Mouse (Mus musculus) brown adipose tissue, adult 24 weeks (tissue): Measurements from ENCODE around the gene Recql5. TPM values are rescaled to one million over a fixed set of nuclear protein-coding genes. Genes with fewer than 3 reads are reported as not detected.

Experiments
- H3K27ac ChIP-seq: fragments of 200-500 bp; replicated peaks from 2 replicates; pipeline ENCODE4 v1.5.1; 2012; ENCODE audit warnings: low read depth, mild to moderate bottlenecking, low read length
- H3K4me1 ChIP-seq: fragments of 200-500 bp; 2 replicates; pipeline ENCODE4 v1.6.1; 2012; ENCODE audit warnings: low read length, mixed read lengths; ENCODE audit not compliant: control insufficient read depth, insufficient read depth, insufficient read length
- H3K4me3 ChIP-seq: fragments of 200-500 bp; 2 replicates; pipeline ENCODE4 v1.5.1; 2012; ENCODE audit warnings: low read depth, mild to moderate bottlenecking, low read length, moderate library complexity; ENCODE audit not compliant: insufficient read depth
- polyA plus RNA-seq: library from polyadenylated mRNA; stranded (reverse); fragments of >200 nt; gene quantifications from 2 replicates; pipeline ENCODE4 v1.2.4, GENCODE M21; 2012; ENCODE audit not compliant: missing spikeins, insufficient read depth, insufficient read length

Recql5 gene
- polyA plus RNA-seq: 4.2 and 5.3 TPM in 2 replicates

DNA sequence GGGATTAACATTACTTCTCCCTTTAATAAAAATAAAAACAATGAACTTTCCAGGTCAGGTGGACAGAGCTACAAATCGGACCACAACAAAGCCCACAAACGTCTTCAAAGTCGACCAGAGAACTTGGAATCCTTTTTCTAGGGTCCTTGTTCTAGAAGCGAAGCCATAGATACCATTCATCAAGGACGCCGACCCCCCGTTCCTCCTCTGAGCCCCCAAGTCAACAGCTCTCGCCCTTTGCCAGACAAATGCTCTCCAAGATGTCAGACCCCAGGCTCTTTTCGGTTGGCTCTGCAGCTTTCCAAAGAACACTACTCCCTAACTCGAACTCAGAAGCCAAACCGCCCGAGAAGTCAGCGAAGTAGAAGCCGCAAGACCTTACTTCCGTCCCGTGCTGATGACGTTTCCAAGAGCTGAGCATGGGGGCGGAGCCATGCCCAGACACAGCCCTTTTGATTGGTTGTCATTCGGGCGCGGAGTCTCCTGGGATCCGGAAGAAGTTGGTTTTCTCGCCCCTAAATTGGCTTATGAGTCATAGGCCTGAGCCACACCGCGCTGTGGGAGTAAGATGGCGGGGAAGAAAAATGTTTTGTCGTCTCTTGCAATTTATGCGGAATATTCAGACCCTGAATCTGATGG is at the start of gene Recql5, which contains the start of gene Sap30bp:
Gene Recql5 (minus strand): TSS at position 370 of the 639 bp plus-strand sequence.
Gene Sap30bp (plus strand): TSS at position 175 of the 639 bp plus-strand sequence.
- peaks cover 5% of the 10 kb centered on the region for H3K4me1 ChIP-seq
- H3K4me3 ChIP-seq: peak within 1 kb of the TSS; percentile 89
- H3K27ac ChIP-seq: 0 out of 2 replicates have a peak within 1 kb of the TSS, but pooled peaks have one; percentile 8

DNA sequence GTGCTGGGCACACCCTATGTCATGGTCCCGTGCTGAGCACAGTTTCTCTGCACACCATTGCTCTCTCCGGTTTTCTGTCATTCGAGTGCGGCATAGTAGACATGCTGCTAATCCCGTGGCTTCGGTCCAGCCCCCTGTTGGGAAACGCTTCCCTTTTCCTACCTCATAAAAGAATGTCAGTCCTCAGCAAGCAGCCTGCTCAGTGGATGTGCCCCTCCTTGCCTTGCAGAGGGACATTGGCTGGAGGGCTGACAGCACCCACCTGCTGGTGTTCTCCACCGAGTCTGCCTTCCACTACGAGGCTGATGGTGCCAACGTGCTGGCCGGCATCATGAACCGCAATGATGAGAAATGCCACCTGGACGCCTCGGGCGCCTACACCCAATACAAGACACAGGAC is 49.2 kb upstream of the Recql5 start:
- H3K27ac ChIP-seq: no peak overlapping the region
- H3K4me3 ChIP-seq: no peak overlapping the region
- no peaks in the 10 kb centered on the region for H3K4me1 ChIP-seq

- Histone ChIP-seq H3K27ac (no peak overlapping the region), H3K4me1 (no peaks in the 10 kb centered on the region), H3K4me3 (peak overlapping the region; percentile 37)
Observed at GRCm38 (mm10) chr11:115975544-115975943, 42.3 kb upstream of the Recql5 start.

- Histone ChIP-seq H3K4me3 (peak overlapping the region; percentile 37), H3K27ac (no peak overlapping the region), H3K4me1 (no peaks in the 10 kb centered on the region)
Observed at GRCm38 (mm10) chr11:115975083-115975420, 41.8 kb upstream of the Recql5 start.

GRCm38 (mm10) chr11:115974309-115975082 is 41.2 kb upstream of the Recql5 start, which contains the start of gene Itgb4:
Gene Itgb4 (plus strand): TSS chr11:115974709.
- H3K27ac ChIP-seq: no peak within 1 kb of the TSS
- H3K4me3 ChIP-seq: peak within 1 kb of the TSS; percentile 37
- no peaks in the 10 kb centered on the region for H3K4me1 ChIP-seq

GRCm38 (mm10) chr11:115971016-115971415 is 37.7 kb upstream of the Recql5 start:
- no peak overlapping the region for H3K27ac ChIP-seq
- no peaks in the 10 kb centered on the region for H3K4me1 ChIP-seq
- H3K4me3 ChIP-seq: no peak overlapping the region

- Histone ChIP-seq H3K4me3 (no peak overlapping the region), H3K4me1 (no peaks in the 10 kb centered on the region), H3K27ac (no peak overlapping the region)
Observed at GRCm38 (mm10) chr11:115970006-115970673, 36.9 kb upstream of the Recql5 start.

DNA sequence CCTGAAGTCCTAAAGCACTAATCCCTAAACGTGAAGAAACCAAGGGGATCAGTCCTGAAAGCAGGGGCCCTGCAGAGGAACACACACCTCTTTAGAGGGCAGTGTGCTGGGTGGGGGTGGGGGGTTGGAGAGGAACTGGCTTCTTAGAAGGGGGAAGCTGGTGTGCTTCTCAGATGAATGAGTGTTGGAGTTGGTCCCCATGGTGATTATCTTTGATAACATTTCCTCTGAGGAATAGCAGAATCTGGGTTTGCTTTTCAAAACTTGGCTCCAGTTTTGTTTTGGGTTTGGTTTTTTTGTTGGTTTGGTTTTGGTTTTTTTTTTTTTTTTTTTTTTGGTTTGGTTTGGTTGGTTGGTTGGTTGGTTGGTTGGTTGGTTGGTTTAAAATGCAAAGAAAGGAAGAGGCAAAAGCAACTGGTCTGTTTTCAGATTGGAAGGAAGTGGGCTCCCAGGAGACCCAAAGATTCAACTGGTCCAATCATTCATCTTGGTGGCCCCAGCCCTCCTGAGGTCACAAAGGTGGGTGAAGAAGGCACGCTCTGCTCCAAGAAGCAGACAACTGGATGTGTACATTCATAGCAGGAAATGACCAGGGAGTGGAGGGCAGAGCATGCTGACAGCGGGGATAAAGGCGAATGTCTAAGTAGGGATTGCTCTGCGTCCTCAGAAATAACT is 35.6 kb upstream of the Recql5 start:
- Histone ChIP-seq H3K27ac (no peak overlapping the region), H3K4me1 (no peaks in the 10 kb centered on the region), H3K4me3 (no peak overlapping the region)

DNA sequence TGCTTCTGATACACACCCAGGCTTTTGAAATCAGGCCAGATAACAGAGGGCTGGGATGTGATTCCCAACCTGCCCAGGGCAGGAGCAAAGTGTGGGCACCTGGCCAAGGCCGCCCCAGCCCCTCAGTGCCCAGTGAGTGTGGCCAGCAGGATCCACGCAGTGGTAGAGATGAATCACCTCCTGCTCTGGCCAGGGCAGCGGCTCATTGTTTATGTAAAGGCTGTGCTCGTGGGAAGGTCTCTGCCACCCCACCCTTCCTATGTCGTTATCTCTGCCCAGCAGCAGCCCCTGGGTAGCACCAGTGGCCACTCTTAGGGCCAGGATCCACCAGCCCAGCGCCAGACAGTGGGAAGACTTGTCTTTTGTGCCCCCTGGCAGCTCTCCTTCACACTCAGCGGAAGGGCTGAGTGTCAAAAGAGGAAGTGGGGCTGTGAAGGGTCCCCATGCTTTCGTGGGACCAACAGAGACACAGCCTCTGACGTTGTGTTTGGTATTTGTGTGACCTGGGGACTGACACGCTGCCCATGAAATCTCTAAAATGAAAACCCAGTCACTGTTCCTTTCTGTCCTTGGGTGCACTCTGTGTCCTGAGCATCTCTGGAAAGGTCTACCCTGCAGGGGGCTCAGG is 31.8 kb upstream of the Recql5 start:
- Histone ChIP-seq H3K27ac (no peak overlapping the region), H3K4me3 (no peak overlapping the region), H3K4me1 (no peaks in the 10 kb centered on the region)

DNA sequence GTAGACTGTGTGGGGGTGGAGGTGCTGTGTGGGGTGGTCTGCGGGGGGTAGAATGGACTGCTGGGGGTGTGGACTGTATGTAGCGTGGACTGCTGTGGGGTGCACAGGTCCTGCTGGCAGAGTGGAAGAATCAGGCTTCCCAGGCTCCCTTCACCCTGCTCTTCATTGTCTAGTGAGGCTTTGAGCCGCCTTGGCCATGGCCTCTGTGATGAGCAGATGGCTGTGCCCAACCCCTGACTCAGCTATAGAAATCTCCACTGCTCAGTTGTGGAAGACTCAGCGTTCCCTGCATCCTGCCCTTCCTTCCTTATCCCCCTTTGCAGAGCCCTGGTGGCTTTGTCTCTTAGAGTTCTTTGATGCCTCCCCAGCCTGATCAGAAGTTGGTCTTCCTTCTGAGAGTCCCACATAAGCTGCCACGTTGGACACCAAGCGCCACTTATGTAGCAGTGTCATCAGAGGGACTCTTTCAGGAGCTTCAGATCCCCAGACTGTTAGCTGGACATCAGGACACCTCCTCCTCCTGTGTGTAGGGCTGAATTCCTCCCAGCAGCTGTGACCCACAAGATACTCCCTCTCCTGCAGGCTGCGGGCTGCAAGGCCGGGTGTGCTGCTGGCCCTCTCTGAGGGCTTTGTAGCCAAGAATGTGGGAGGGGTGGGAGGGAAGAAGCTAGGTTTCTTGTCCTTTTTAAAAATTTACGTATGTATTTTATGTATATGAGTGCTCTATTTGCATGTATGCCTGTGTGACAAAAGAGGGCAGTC is 29.6 kb upstream of the Recql5 start:
- Histone ChIP-seq H3K27ac (no peak overlapping the region), H3K4me1 (no peaks in the 10 kb centered on the region)

DNA sequence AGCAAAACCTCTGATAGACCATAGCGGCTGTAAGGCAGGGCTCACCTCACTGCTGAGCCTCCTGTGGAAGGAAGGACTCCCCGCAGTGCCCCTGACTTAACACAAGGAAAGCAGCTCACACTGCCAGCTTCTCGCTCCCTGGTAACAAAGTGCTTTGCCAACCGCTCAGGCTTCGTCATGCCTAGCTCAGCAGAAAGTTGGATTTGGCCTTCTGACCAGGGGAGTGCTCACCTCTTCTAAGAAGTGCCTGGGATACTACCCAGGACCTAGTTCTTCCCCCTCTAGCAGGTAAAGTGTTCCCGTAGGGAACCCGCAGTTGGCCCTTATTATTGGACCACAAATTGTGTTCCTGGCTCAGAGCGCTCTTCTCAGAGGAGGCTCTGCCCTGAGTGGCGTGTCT is 25.7 kb upstream of the Recql5 start:
- no peak overlapping the region for H3K27ac ChIP-seq

More for the DNA sequence above, 29.6 kb upstream of the Recql5 start:
- H3K4me3 ChIP-seq: no peak overlapping the region

GRCm38 (mm10) chr11:115957971-115958370 is 24.7 kb upstream of the Recql5 start:
- peaks cover 5% of the 10 kb centered on the region; the same call in 1 of the 2 replicates for H3K4me1 ChIP-seq
- no peak overlapping the region for H3K4me3 ChIP-seq
- 0 out of 2 replicates have a peak overlapping the region, but pooled peaks have one; percentile 17 for H3K27ac ChIP-seq

More for the DNA sequence above, 25.7 kb upstream of the Recql5 start:
- Histone ChIP-seq H3K4me3 (no peak overlapping the region), H3K4me1 (peaks cover 5% of the 10 kb centered on the region; the same call in 1 of the 2 replicates)

DNA sequence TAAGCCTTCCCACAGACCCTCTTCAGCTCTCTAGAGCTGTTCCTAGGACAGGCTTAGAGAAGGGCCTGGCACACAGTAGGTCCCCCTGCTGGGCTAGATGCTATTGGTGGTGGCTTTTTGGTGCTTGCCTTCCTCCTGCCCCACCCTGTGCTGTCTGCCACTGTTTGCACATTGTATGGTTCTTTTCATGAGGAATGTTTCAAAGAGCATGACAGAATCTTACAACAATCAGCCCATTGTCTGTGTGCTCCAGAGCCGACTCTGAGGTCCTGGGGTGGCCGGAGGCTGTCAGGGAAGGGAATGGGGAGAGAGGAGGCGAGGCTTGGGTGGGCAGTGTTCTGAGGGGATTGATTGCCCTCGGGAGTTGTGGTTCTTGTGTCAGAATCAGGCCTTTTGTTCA is 23.2 kb upstream of the Recql5 start:
- peaks cover 5% of the 10 kb centered on the region; the same call in 1 of the 2 replicates for H3K4me1 ChIP-seq
- no peak overlapping the region for H3K27ac ChIP-seq
- H3K4me3 ChIP-seq: no peak overlapping the region
